Mouse (Mus musculus) CH12.LX (cell line): ENCODE measurements around the gene Gnptg. TPM values are rescaled to one million over a fixed set of nuclear protein-coding genes. Genes with fewer than 3 reads are reported as not detected.

Experiments
- DNase-seq: peaks from one replicate; pipeline ENCODE4 v3.0.0-alpha.2; 2013; ENCODE audit errors: extremely low read depth
- H3K27ac ChIP-seq: 2 replicates; pipeline ENCODE4 v1.5.1; 2012; ENCODE audit warnings: low read depth, mild to moderate bottlenecking, control low read depth, moderate library complexity; ENCODE audit not compliant: insufficient read depth
- H3K27me3 ChIP-seq: replicated peaks from 2 replicates; pipeline ENCODE3; 2012; ENCODE audit warnings: inconsistent platforms
- H3K36me3 ChIP-seq, 2 experiments: replicated peaks in 1 of 2; 2 replicates each; pipeline versions ENCODE3 to v1.6.1; 2012; ENCODE audit warnings: inconsistent platforms in 1 of 2, low read length in 1 of 2, mild to moderate bottlenecking in 1 of 2, mixed read lengths in 1 of 2, moderate library complexity in 1 of 2; ENCODE audit not compliant: control insufficient read depth in 1 of 2, insufficient read depth in 1 of 2
- H3K4me1 ChIP-seq, 2 experiments: 2 replicates each; pipeline ENCODE4 v1.6.1; 2012; ENCODE audit warnings: inconsistent platforms in 1 of 2, moderate library complexity in 1 of 2; ENCODE audit not compliant: insufficient read depth in 2 of 2, control insufficient read depth in 1 of 2
- H3K4me2 ChIP-seq: 2 replicates; pipeline ENCODE4 v1.6.1; 2012; ENCODE audit warnings: low read depth, mild to moderate bottlenecking, control low read depth; ENCODE audit not compliant: poor library complexity, insufficient read depth, severe bottlenecking
- H3K4me3 ChIP-seq, 3 experiments: fragments of 150-350 bp in 1 of 3; sonication (generic) in 1 of 3; replicated peaks in 1 of 3; 2 replicates each; pipeline versions ENCODE3 to v1.5.1; 2011 to 2012; ENCODE audit warnings: low read depth in 2 of 3, low read length in 2 of 3, mild to moderate bottlenecking in 2 of 3, moderate library complexity in 2 of 3, control low read depth in 1 of 3, improper control_type of control experiment in 1 of 3, inconsistent platforms in 1 of 3, mixed read lengths in 1 of 3; ENCODE audit not compliant: poor library complexity in 1 of 3
- H3K79me2 ChIP-seq: replicated peaks from 2 replicates; pipeline ENCODE4 v1.6.1; 2012; ENCODE audit warnings: mild to moderate bottlenecking, moderate library complexity; ENCODE audit not compliant: control insufficient read depth, poor library complexity, insufficient read depth, severe bottlenecking; ENCODE audit errors: extremely low read depth
- H3K9ac ChIP-seq: 2 replicates; pipeline ENCODE4 v1.6.1; 2012; ENCODE audit warnings: low read depth, mild to moderate bottlenecking, control low read depth, moderate library complexity; ENCODE audit not compliant: insufficient read depth
- H3K9me3 ChIP-seq: replicated peaks from 2 replicates; pipeline ENCODE3; 2012; ENCODE audit warnings: low read length, inconsistent platforms, mixed read lengths
- BHLHE40 ChIP-seq: IDR thresholded peaks from 2 replicates; pipeline ENCODE4 v1.6.1; 2011; ENCODE audit warnings: mild to moderate bottlenecking, low read depth, low read length, improper control_type of control experiment
- CHD1 ChIP-seq: IDR thresholded peaks from 2 replicates; pipeline ENCODE4 v1.6.1; 2012; ENCODE audit warnings: low read depth, low read length, improper control_type of control experiment, inconsistent platforms
- CHD2 ChIP-seq: IDR thresholded peaks from 2 replicates; pipeline ENCODE4 v1.6.1; 2011; ENCODE audit warnings: low read length, improper control_type of control experiment
- CTCF ChIP-seq, 2 experiments: IDR thresholded peaks in 1 of 2; conservative IDR thresholded peaks in 1 of 2; 2 replicates each; pipeline ENCODE4 v1.5.1; 2011 to 2012; ENCODE audit warnings: low read depth in 2 of 2, low read length in 2 of 2, improper control_type of control experiment in 1 of 2, inconsistent platforms in 1 of 2, mild to moderate bottlenecking in 1 of 2, moderate library complexity in 1 of 2
- E2F4 ChIP-seq: IDR thresholded peaks from 2 replicates; pipeline ENCODE4 v1.6.1; 2011; ENCODE audit warnings: low read depth, low read length, improper control_type of control experiment; ENCODE audit not compliant: insufficient replicate concordance
- ELF1 ChIP-seq: IDR thresholded peaks from 2 replicates; pipeline ENCODE4 v1.6.1; 2014; ENCODE audit warnings: low read depth, mild to moderate bottlenecking, inconsistent platforms, low read length, improper control_type of control experiment
- EP300 ChIP-seq: IDR thresholded peaks from 2 replicates; pipeline ENCODE4 v1.6.1; 2011; ENCODE audit warnings: low read length, improper control_type of control experiment
- ETS1 ChIP-seq: conservative IDR thresholded peaks from 2 replicates; pipeline ENCODE4 v1.6.1; 2012; ENCODE audit warnings: low read depth, mild to moderate bottlenecking, inconsistent platforms, low read length, improper control_type of control experiment, moderate library complexity
- GABPA ChIP-seq: IDR thresholded peaks from 2 replicates; pipeline ENCODE4 v1.6.1; 2012; ENCODE audit warnings: low read depth, low read length, improper control_type of control experiment, inconsistent platforms; ENCODE audit not compliant: insufficient replicate concordance
- HCFC1 ChIP-seq: IDR thresholded peaks from 2 replicates; pipeline ENCODE4 v1.6.1; 2012; ENCODE audit warnings: low read depth, mild to moderate bottlenecking, inconsistent platforms, low read length, improper control_type of control experiment
- IRF4 ChIP-seq: IDR thresholded peaks from 2 replicates; pipeline ENCODE4 v1.6.1; 2014; ENCODE audit warnings: low read depth, mild to moderate bottlenecking, inconsistent platforms, low read length, improper control_type of control experiment
- JUN ChIP-seq: IDR thresholded peaks from 2 replicates; pipeline ENCODE4 v1.6.1; 2011; ENCODE audit warnings: low read depth, mild to moderate bottlenecking, low read length, improper control_type of control experiment, moderate library complexity; ENCODE audit not compliant: insufficient read depth
- JUND ChIP-seq: conservative IDR thresholded peaks from 2 replicates; pipeline ENCODE4 v1.6.1; 2011; ENCODE audit warnings: low read depth, low read length, improper control_type of control experiment
- KAT2A ChIP-seq: IDR thresholded peaks from 2 replicates; pipeline ENCODE4 v1.6.1; 2012; ENCODE audit warnings: low read length, improper control_type of control experiment, inconsistent platforms; ENCODE audit not compliant: insufficient replicate concordance
- MAFK ChIP-seq: IDR thresholded peaks from 2 replicates; pipeline ENCODE4 v1.6.1; 2011; ENCODE audit warnings: low read length, improper control_type of control experiment; ENCODE audit not compliant: insufficient replicate concordance
- MAX ChIP-seq: IDR thresholded peaks from 2 replicates; pipeline ENCODE4 v1.6.1; 2011; ENCODE audit warnings: low read length, improper control_type of control experiment
- MAZ ChIP-seq: IDR thresholded peaks from 2 replicates; pipeline ENCODE4 v1.6.1; 2012; ENCODE audit warnings: low read depth, mild to moderate bottlenecking, inconsistent platforms, low read length, improper control_type of control experiment, moderate library complexity
- MEF2A ChIP-seq: IDR thresholded peaks from 2 replicates; pipeline ENCODE4 v1.6.1; 2014; ENCODE audit warnings: low read depth, mild to moderate bottlenecking, inconsistent platforms, low read length, improper control_type of control experiment, borderline replicate concordance
- MXI1 ChIP-seq: IDR thresholded peaks from 2 replicates; pipeline ENCODE4 v1.6.1; 2011; ENCODE audit warnings: mild to moderate bottlenecking, low read depth, low read length, improper control_type of control experiment
- MYC ChIP-seq: IDR thresholded peaks from 2 replicates; pipeline ENCODE4 v1.6.1; 2011; ENCODE audit warnings: low read depth, mild to moderate bottlenecking, improper control_type of control experiment, low read length
- NELFE ChIP-seq: IDR thresholded peaks from 2 replicates; pipeline ENCODE4 v1.6.1; 2011; ENCODE audit warnings: low read depth, low read length, improper control_type of control experiment
- NRF1 ChIP-seq: IDR thresholded peaks from 2 replicates; pipeline ENCODE4 v1.6.1; 2014; ENCODE audit warnings: low read depth, mild to moderate bottlenecking, inconsistent platforms, low read length, improper control_type of control experiment, moderate library complexity
- PAX5 ChIP-seq: IDR thresholded peaks from 2 replicates; pipeline ENCODE4 v1.6.1; 2012; ENCODE audit warnings: low read length, inconsistent platforms, mixed read lengths
- POLR2A ChIP-seq: IDR thresholded peaks from 2 replicates; pipeline ENCODE4 v1.6.1; 2011; ENCODE audit warnings: low read depth, mild to moderate bottlenecking, improper control_type of control experiment, low read length
- POLR2AphosphoS2 ChIP-seq: IDR thresholded peaks from 2 replicates; pipeline ENCODE4 v1.6.1; 2011; ENCODE audit warnings: low read depth, low read length, improper control_type of control experiment
- RAD21 ChIP-seq: IDR thresholded peaks from 2 replicates; pipeline ENCODE4 v1.6.1; 2011; ENCODE audit warnings: low read depth, mild to moderate bottlenecking, low read length, improper control_type of control experiment, moderate library complexity
- RCOR1 ChIP-seq: conservative IDR thresholded peaks from 2 replicates; pipeline ENCODE4 v1.6.1; 2012; ENCODE audit warnings: low read depth, mild to moderate bottlenecking, inconsistent platforms, low read length, improper control_type of control experiment
- SIN3A ChIP-seq: IDR thresholded peaks from 2 replicates; pipeline ENCODE4 v1.6.1; 2012; ENCODE audit warnings: low read length, improper control_type of control experiment, inconsistent platforms
- SMC3 ChIP-seq: IDR thresholded peaks from 2 replicates; pipeline ENCODE4 v1.6.1; 2011; ENCODE audit warnings: low read depth, low read length, improper control_type of control experiment
- TBP ChIP-seq: conservative IDR thresholded peaks from 2 replicates; pipeline ENCODE4 v1.6.1; 2011; ENCODE audit warnings: low read depth, low read length, improper control_type of control experiment
- TCF12 ChIP-seq: IDR thresholded peaks from 2 replicates; pipeline ENCODE4 v1.6.1; 2014; ENCODE audit warnings: low read depth, mild to moderate bottlenecking, inconsistent platforms, low read length, improper control_type of control experiment
- UBTF ChIP-seq: IDR thresholded peaks from 2 replicates; pipeline ENCODE4 v1.6.1; 2012; ENCODE audit warnings: low read depth, mild to moderate bottlenecking, inconsistent platforms, low read length, improper control_type of control experiment, moderate library complexity
- USF1 ChIP-seq: IDR thresholded peaks from 2 replicates; pipeline ENCODE4 v1.6.1; 2014; ENCODE audit warnings: low read depth, mild to moderate bottlenecking, inconsistent platforms, low read length, improper control_type of control experiment
- USF2 ChIP-seq: conservative IDR thresholded peaks from 2 replicates; pipeline ENCODE4 v1.6.1; 2011; ENCODE audit warnings: low read depth, low read length, improper control_type of control experiment
- ZC3H11A ChIP-seq: IDR thresholded peaks from 2 replicates; pipeline ENCODE4 v1.6.1; 2012; ENCODE audit warnings: low read depth, mild to moderate bottlenecking, inconsistent platforms, low read length, improper control_type of control experiment
- ZKSCAN1 ChIP-seq: IDR thresholded peaks from 2 replicates; pipeline ENCODE4 v1.6.1; 2012; ENCODE audit warnings: low read depth, inconsistent platforms, low read length, improper control_type of control experiment, borderline replicate concordance
- ZMIZ1 ChIP-seq: IDR thresholded peaks from 2 replicates; pipeline ENCODE4 v1.6.1; 2012; ENCODE audit warnings: low read depth, mild to moderate bottlenecking, inconsistent platforms, low read length, improper control_type of control experiment
- ZNF384 ChIP-seq: IDR thresholded peaks from 2 replicates; pipeline ENCODE4 v1.6.1; 2012; ENCODE audit warnings: low read depth, low read length, improper control_type of control experiment, inconsistent platforms
- dilution Hi-C: fragments of 300-500 bp; cut with MboI; formaldehyde crosslinking; loops from 2 replicates; pipeline ENCODE4 v1.14.3; 2020; ENCODE audit warnings: low sequenced_read_pairs; ENCODE audit not compliant: extremely low pct_unique_long_range_greater_than_20kb, extremely low pct_ligation_motif_present
- in situ Hi-C: fragments of 300-500 bp; cut with MboI; formaldehyde crosslinking; loops from 3 replicates; pipeline ENCODE4 v1.14.3; 2019; ENCODE audit warnings: low sequenced_read_pairs, low pct_ligation_motif_present, low pct_unique_long_range_greater_than_20kb, mixed read lengths
- polyA plus RNA-seq: library from polyadenylated mRNA; unstranded; fragments of >175 nt; gene quantifications from 2 replicates; pipeline ENCODE4 v1.2.1, GENCODE M21; 2012; ENCODE audit warnings: low read depth; ENCODE audit not compliant: insufficient read length
- total RNA-seq, 2 experiments: library from RNA; depleted of rRNA; stranded (reverse); fragments of 300-350 nt in 1 of 2; fragments of >200 nt in 1 of 2; gene quantifications; 2 replicates each; pipeline ENCODE4 v1.2.3; 2012 to 2014

Gene Gnptg
- total and polyA plus RNA-seq, 3 experiments: 20.7 to 27.0 (median 24.5) TPM

- peaks cover 22% of the 10 kb centered on the region for H3K79me2 ChIP-seq
- DNase-seq: peak; percentile 99
- H3K9me3 ChIP-seq: no peaks in the 10 kb centered on the region
- no peak for TF ChIP-seq MAZ
- 0 out of 2 replicates have a peak, but pooled peaks have one; percentile 20 for TF ChIP-seq E2F4
- TF ChIP-seq KAT2A: peak; percentile 97
- peak; percentile 87 for TF ChIP-seq BHLHE40
- TF ChIP-seq MEF2A: peak; percentile 83; the same call in 1 of the 2 replicates
- no peak for TF ChIP-seq UBTF
- TF ChIP-seq MAX: peak; percentile 97
- TF ChIP-seq RAD21: no peak
- peak; percentile 40; the same call in 1 of the 2 replicates for TF ChIP-seq ETS1
- TF ChIP-seq USF1: no peak
- peak; percentile 97 for TF ChIP-seq POLR2A
- no peak; the same call in 1 of the 2 replicates for TF ChIP-seq ZKSCAN1
- TF ChIP-seq SMC3: no peak
- TF ChIP-seq ZNF384: no peak
- TF ChIP-seq IRF4: peak; percentile 56; the same call in 1 of the 2 replicates
- peak; percentile 98 for TF ChIP-seq MXI1
- TF ChIP-seq PAX5: no peak
- peak; percentile 96 for TF ChIP-seq ELF1
- TF ChIP-seq HCFC1: peak; percentile 99
- no peak for TF ChIP-seq ZC3H11A
- no peak for TF ChIP-seq USF2
- peak; percentile 89; the same call in 1 of the 2 replicates for TF ChIP-seq ZMIZ1
- no peak for TF ChIP-seq EP300
- TF ChIP-seq CHD2: peak; percentile 42; the same call in 1 of the 2 replicates
- peak; percentile 62; the same call in 1 of the 2 replicates for TF ChIP-seq RCOR1
- TF ChIP-seq CHD1: no peak
- TF ChIP-seq SIN3A: peak; percentile 99
- TF ChIP-seq MYC: peak; percentile 99
- TF ChIP-seq TCF12: peak; percentile 94
- TF ChIP-seq CTCF (conservative IDR thresholded peaks at IDR 0.05 in 1 of 2, IDR thresholded peaks at IDR 0.05 in 1 of 2; ENCODE audit: low read depth in 2 of 2, low read length in 2 of 2): no peak
- TF ChIP-seq NRF1: peak; percentile 41; the same call in 1 of the 2 replicates
- no peak for TF ChIP-seq JUN
- 0 out of 2 replicates have a peak, but pooled peaks have one; percentile 8 for TF ChIP-seq JUND
- TF ChIP-seq TBP: peak; percentile 84
- peak; percentile 75; the same call in 1 of the 2 replicates for TF ChIP-seq GABPA
- TF ChIP-seq MAFK: no peak
- peak; percentile 98 for TF ChIP-seq NELFE
- TF ChIP-seq POLR2AphosphoS2: peak; percentile 89; the same call in 1 of the 2 replicates
- H3K36me3 ChIP-seq: peaks cover 0 to 18% of the 10 kb centered on the region in 2 experiments
- H3K4me3 ChIP-seq: peak within 1 kb of the TSS; percentile 89 to 94 (median 94)
- in situ Hi-C loops: loop anchor here (10.0 kb wide), 1 partner anchor 91 kb away; the partner anchor contains the start of gene Ube2i
- peaks cover 23% of the 10 kb centered on the region for H3K27me3 ChIP-seq
- H3K4me2 ChIP-seq: peak within 1 kb of the TSS; percentile 95
- dilution Hi-C loops: no loop called here
- peak within 1 kb of the TSS; percentile 95 for H3K9ac ChIP-seq
- H3K4me1 ChIP-seq: peaks cover 4 to 35% of the 10 kb centered on the region in 2 experiments; a peak in 3 of 4 replicates
- H3K27ac ChIP-seq: peak within 1 kb of the TSS; percentile 52
These were observed 55.7 kb downstream of the Gnptg start, which contains the start of gene BC003965 for GRCm38 (mm10) chr17:25184129-25184691. BC003965 (plus strand) TSS chr17:25184554.
